Mouse (Mus musculus) stomach, postnatal 0 days (tissue): ENCODE measurements at regions not wholly inside any gene's neighbourhood (a gene's known extent, or its start where the extent isn't known, plus 50 kb on each side); places are given as distances from the start of the nearest gene placed in this dataset.

Experiments
- CTCF ChIP-seq: IDR thresholded peaks from 2 replicates; pipeline ENCODE4 v1.5.1; 2016; ENCODE audit warnings: antibody characterized with exemption, low read depth, mild to moderate bottlenecking, moderate library complexity
- EP300 ChIP-seq: optimal IDR thresholded peaks from 2 replicates; pipeline ENCODE3; 2016; ENCODE audit warnings: antibody characterized with exemption

DNA sequence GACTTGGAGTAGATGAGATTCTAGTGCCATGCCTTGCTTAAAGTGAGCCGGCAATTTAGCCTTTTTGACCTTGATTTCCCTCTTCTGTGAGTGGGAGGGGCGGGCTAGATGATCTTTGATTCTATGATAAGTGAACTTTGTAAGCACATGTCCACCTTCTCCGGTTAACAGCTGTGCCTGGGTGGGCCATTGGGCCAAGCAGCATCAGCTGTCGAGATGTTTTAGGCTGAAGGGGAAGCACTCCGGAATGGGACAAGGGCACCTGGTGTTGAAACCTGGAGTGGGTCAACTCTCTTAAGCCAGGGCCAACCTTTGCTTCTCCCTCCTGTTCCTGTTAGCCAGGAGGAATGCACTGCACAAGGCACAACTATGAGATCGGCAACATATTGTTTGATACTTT is 239.5 kb upstream of the Map3k1 start:
- TF ChIP-seq CTCF (no peak), EP300 (no peak)
